Mouse (Mus musculus) c-Kit-positive CD71-positive TER-119-positive erythroid progenitor cells, embryonic 14.5 days (primary cell): Measurements from ENCODE around the gene Espn.

Experiments
- DNase-seq: peaks from one replicate; pipeline ENCODE4 v3.0.0-alpha.2; 2013; ENCODE audit warnings: low spot score

Espn gene

DNA sequence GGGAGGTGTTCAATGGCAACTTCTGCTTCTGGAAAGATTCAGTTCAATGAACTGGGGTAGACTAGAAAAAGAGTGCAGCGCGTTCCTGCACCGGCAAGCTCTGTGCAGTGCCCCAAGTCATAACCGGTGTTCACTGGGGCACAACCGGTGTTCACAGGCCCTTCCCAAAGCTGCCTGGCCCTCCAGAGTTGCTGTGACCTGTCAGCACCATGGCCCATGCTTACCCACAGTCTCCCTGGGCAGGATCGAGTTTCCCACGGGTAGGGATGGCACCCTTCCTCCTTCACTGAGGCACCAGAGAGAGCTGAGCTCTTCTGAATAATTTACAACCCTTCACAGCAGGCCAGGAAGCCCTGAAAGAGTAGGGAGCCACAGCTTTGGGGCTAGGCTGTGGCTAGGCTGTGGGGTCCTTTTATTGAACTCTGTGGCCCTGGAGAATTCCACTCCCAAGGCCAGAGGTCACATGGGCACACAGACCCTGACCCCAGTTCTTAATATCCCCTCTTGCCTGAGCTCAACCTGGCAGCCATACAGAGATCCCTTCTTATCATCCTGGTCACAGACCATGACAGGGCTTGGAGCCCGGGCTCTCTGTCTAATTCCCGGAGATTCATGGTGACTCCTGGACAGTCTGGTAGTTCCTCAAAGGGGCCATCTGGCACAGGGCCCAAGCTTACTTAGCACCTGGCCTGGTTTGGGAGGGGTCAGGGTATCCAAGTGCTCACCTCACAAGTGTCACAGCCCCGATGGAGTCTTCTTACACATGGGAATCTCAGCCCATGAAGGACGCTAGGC is 5.9 kb downstream of the Espn start:
- no peak for DNase-seq

GRCm38 (mm10) chr4:152145473-152145872 is 6.7 kb downstream of the Espn start:
- no peak for DNase-seq

- no peak for DNase-seq
Measured at GRCm38 (mm10) chr4:152143632-152144031, 8.5 kb downstream of the Espn start.

- DNase-seq, result no peak
Measured at GRCm38 (mm10) chr4:152141521-152142135, 10.5 kb downstream of the Espn start.

- DNase-seq, result peak; percentile 64
Measured at GRCm38 (mm10) chr4:152140441-152140840, 11.7 kb downstream of the Espn start.

DNA sequence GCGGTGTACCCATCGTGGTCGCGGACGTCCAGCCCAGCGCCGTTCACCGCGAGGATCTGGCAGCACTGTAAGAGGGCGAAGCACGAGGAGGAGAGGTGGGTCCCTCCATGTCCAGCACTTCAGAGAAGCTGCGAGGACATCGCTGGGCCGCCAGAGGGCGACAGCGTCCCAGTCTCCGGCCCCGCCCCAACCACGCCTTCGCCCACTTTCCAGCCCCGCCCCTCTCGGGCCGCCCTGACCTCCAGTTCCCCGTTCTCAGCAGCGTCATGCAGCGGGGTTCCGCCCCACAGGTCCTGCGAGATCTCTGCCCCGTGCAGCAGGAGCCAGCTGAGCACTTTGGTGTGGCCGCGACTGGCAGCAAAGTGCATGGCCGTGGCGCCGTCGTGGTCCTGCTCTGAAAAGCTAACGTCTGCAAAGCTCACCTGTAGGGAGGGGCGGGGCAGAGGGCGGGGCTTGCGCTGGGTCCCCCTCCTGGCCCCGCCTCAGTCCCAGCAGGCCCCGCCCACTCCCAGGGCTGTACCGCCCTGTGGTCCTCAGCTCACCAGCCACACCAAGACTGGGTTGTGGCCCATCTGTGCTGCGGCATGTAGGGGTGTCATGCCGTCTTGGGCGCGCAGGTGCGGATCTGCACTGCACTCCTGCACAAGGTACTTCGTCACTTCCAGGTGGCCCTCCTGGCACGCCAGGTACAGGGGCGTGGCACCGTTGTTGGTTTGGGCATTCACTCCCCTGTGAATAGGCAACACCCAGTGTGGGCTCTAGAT is 13.5 kb downstream of the Espn start:
- peak; percentile 85 for DNase-seq

DNA sequence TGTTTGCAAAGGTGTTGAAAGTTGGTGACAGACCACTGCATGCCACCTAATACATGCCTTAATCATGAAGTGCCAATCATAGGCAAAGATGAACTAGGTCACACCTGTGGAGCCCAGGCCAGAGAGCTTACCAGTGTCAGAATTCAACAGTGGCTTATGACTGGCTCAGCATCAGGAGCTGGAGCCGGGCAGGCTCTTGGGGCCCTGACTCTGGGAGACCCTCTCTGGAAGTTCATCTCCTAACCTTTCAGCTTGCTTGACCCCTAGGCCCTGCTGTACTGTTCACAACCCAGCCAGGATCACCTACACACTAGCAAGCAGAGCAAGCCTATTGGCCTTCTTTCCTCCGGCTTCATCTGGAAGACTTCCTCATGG is 15.3 kb downstream of the Espn start:
- no peak for DNase-seq

GRCm38 (mm10) chr4:152136112-152136875 is 15.9 kb downstream of the Espn start:
- peak; percentile 46 for DNase-seq

GRCm38 (mm10) chr4:152135363-152135762 is 16.8 kb downstream of the Espn start:
- DNase-seq, result no peak

DNA sequence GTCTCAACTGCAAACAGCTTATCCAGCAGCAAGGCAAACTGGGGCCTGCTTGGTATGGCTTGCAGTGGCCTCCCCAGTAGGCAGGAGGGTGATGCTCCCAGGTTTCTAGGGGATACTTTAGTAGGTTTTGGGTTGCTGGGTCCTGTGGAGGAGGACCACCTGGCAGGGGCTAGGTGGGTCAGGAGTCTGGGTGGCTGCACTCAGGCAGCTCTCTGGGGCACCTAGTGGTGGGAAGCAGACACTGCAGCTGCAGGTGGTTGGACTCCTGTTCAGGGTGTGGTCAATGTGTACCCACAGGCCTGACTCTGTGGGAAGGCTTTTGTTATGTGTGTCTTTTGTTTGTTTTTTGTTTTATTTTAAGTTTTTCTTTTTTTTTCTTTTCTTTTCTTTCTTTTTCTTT is 17.7 kb downstream of the Espn start:
- DNase-seq, result peak; percentile 62

GRCm38 (mm10) chr4:152133213-152133612 is 19.0 kb downstream of the Espn start:
- no peak for DNase-seq

DNA sequence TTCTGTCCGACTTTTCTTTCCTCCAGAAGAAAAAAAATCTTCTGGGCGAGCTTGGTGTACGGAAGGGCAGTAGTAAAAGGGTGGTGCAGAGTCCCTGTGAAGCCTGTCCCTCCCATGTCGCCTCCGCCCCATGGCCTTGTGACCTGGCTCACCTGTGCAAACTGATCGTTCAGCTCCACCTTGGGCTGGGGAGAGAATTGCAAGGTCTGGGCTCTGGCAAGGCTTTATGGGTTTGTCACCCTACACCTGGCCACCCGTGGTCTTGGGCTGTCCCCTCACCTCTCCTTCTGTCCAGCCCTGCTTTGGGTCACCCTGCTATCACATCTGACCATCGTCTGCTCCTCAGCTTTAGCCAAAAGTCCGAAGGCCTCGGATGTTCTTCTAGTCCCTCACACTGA is 19.4 kb downstream of the Espn start:
- DNase-seq, result no peak

DNA sequence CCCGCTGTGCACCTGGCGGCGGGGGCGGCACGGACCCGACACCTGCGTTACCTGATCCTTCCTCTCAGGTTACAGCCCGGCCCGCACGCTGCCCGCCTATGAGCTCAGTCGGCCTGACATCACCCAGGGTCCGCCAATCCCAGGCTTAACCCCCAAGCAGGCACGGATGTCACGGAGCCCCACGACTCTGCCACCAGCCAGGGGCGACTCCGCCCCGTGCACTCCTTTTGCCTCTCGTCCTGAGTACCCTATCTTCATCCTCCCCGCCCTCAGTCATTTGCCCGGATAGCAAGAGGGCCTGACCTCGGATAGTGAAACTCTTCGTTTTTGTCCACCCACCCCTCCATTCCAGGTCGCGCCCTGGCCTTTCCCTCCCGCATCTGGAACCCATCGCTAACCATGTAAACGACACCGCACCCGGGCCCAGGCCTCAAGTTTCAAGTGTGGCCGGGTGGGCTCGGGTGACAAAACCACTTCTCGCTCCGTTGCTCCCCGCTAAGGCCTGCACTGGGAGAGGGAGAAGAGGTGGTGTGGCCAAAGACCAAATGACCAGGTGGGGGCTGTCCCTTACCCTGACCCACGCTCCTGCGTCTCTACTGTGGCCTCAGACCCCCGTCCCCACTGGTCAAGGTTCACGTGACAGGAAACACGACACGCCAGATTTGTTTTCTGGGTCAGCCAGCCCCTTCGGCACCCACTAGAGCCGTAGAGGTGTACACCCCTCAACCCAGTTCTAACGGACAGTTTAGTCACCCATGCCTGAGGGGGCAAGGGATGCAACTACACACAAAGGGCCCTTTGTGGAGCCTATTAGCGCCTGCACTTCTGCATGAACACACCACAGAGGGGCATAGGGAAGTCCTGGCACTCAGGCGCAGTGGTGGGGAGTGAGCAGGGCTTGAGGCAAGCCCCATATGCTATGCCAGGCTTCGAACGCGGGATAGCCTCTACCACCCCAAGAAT is 20.1 kb downstream of the Espn start:
- no peak for DNase-seq

DNA sequence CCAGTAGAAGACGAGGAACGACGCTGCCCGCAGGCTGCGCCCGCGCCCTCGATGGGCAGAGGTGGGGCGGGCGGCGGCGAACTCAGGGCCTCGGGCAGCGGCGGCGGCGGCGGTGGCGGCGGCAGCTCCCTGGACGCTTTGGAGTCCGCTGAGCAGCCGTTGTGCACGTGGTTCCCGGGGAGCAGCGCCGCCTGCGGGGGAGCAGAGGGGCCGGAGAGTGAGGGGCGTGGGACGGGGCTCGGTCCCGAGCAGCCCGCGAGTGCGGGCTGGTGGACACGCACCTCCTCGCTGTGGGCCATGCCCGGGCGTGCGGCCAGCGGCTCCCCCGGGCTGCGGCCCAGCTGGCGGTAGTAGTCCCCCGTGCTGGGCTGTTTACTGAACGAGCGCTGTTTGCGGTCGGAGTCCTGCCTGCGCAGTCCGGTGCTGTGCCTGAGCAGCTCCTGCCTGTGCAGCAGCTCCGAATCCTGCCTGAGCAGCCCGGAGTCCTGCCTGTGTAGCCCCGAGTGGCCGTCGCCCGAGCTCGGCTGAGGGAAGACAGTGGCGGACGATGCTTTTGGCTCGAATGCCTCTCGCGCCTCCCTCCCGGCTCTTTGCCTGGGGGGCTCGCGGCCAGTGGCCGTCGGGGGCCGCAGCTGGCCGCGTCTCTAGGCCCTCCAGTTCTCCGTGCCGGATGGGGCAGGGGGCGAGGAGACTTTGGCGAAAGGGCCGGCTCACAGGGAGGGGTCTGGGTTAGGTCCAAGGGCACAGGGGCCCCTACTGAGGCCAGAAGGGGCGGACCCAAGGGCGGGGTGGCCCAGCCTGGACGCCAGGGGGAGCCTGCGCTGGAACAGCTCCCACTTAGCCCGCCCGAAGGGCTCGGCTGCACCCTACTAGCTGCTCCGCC is 21.2 kb downstream of the Espn start:
- no peak for DNase-seq

DNA sequence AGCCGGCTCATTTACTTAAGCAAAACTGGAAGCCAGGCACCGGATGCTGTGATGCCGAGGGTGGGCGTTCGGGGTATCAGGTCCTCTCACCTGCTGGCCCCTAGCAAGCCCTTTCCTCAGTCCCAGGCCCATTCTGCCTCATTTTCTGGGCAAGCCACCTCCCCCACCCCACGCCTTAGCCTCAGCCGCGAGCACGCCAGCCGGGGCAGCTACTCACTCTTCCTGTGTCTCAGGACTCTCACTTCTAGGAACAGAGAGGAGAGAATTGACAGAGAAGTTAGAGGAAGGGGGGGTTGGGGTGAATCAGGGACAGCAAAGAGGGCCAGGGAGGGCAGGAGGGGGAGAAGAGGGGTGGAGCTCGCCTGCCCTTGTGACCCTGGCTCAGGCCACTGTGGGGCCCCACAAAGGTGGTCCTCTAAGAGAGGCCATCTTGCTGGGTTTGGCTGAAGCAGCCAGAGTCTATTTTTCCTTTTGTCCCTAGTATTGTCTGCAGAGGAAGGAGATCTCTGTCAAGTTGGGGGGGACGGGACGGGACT is 22.7 kb downstream of the Espn start:
- no peak for DNase-seq

GRCm38 (mm10) chr4:152128784-152129183 is 23.4 kb downstream of the Espn start:
- no peak for DNase-seq

- no peak for DNase-seq
Measured at GRCm38 (mm10) chr4:152127884-152128283, 24.3 kb downstream of the Espn start.

- no peak for DNase-seq
Measured at GRCm38 (mm10) chr4:152126026-152126920, 25.9 kb downstream of the Espn start.
